Mouse (Mus musculus) liver, embryonic 15.5 days (tissue): Measurements from ENCODE around the gene Pim3. TPM values are rescaled to one million over a fixed set of nuclear protein-coding genes. Genes with fewer than 3 reads are reported as not detected.
A peak's percentile ranks its signal among the peaks of the same experiment; 100 is the strongest.

Experiments
- ATAC-seq: fragments of 200-750 bp; cut with Nextera tagmentation; 2 replicates; pipeline ENCODE4 v1.8.0; 2017; ENCODE audit warnings: moderate number of reproducible peaks, mild to moderate bottlenecking, moderate library complexity; ENCODE audit not compliant: insufficient read depth
- H3K27ac ChIP-seq: fragments of 300-500 bp; sonication (generic); replicated peaks from 2 replicates; pipeline ENCODE4 v1.5.1; 2015; ENCODE audit warnings: mild to moderate bottlenecking, inconsistent platforms
- H3K27me3 ChIP-seq: fragments of 300-500 bp; sonication (generic); 2 replicates; pipeline ENCODE4 v1.6.1; 2015; ENCODE audit warnings: mild to moderate bottlenecking, inconsistent platforms
- H3K36me3 ChIP-seq: fragments of 300-500 bp; sonication (generic); replicated peaks from 2 replicates; pipeline ENCODE4 v1.6.1; 2015; ENCODE audit warnings: moderate library complexity, mild to moderate bottlenecking, inconsistent platforms
- H3K4me1 ChIP-seq: fragments of 300-500 bp; sonication (generic); replicated peaks from 2 replicates; pipeline ENCODE4 v1.6.1; 2015; ENCODE audit warnings: inconsistent platforms
- H3K4me2 ChIP-seq: fragments of 300-500 bp; sonication (generic); 2 replicates; pipeline ENCODE4 v1.6.1; 2015; ENCODE audit warnings: moderate library complexity, mild to moderate bottlenecking, inconsistent platforms
- H3K4me3 ChIP-seq: fragments of 300-500 bp; sonication (generic); replicated peaks from 2 replicates; pipeline ENCODE4 v1.5.1; 2015; ENCODE audit warnings: mild to moderate bottlenecking, inconsistent platforms
- H3K9ac ChIP-seq: fragments of 300-500 bp; sonication (generic); 2 replicates; pipeline ENCODE4 v1.6.1; 2015; ENCODE audit warnings: moderate library complexity, mild to moderate bottlenecking, inconsistent platforms
- H3K9me3 ChIP-seq: fragments of 300-500 bp; sonication (generic); replicated peaks from 2 replicates; pipeline ENCODE4 v1.6.1; 2016; ENCODE audit warnings: inconsistent platforms
- WGBS: fragments of 180-500 bp; shearing (Covaris S2); methylation state at CpG from one replicate; pipeline ENCODE4 v1.1.7; 2015; ENCODE audit warnings: mixed read lengths; ENCODE audit not compliant: insufficient replicate concordance; 5-methylcytosine and 5-hydroxymethylcytosine counted together
- polyA plus RNA-seq: library from polyadenylated mRNA; unstranded; fragments of >200 nt; fragmentation: Nextera tagmentation; extraction: Ambion mirVana; gene quantifications from 2 replicates; pipeline ENCODE4 v1.2.1, GENCODE M21; 2015

The Pim3 gene
- polyA plus RNA-seq, 1 experiment from 2014 or later = 22.0 TPM

GRCm38 (mm10) chr15:88859206-88859970, 2.6 kb upstream of the Pim3 start:
- 67% methylated on average over 8 of the region's 8 CpGs for WGBS
- Histone ChIP-seq H3K4me1 (peaks cover 40% of the 10 kb centered on the region), H3K27me3 (0 out of 2 replicates have a peak, but pooled peaks cover 8% of the 10 kb centered on the region), H3K9me3 (no peaks in the 10 kb centered on the region), H3K27ac (no peak overlapping the region), H3K36me3 (peaks cover 3% of the 10 kb centered on the region), H3K4me2 (no peak overlapping the region), H3K4me3 (no peak overlapping the region), H3K9ac (no peak overlapping the region)
- ATAC-seq = no peak

GRCm38 (mm10) chr15:88860781-88861180, 1.2 kb upstream of the Pim3 start:
- Histone ChIP-seq H3K9me3 (no peaks in the 10 kb centered on the region), H3K4me1 (peaks cover 48% of the 10 kb centered on the region), H3K27me3 (0 out of 2 replicates have a peak, but pooled peaks cover 8% of the 10 kb centered on the region), H3K9ac (no peak overlapping the region), H3K36me3 (peaks cover 15% of the 10 kb centered on the region), H3K4me2 (no peak overlapping the region), H3K27ac (no peak overlapping the region), H3K4me3 (no peak overlapping the region)
- ATAC-seq = no peak
- WGBS = 68% methylated on average over 3 of the region's 3 CpGs

- no peak for ATAC-seq
- Histone ChIP-seq H3K9ac (peak overlapping the region; percentile 68), H3K27ac (peak overlapping the region; percentile 84), H3K4me1 (peaks cover 67% of the 10 kb centered on the region), H3K27me3 (0 out of 2 replicates have a peak, but pooled peaks cover 8% of the 10 kb centered on the region), H3K9me3 (no peaks in the 10 kb centered on the region), H3K4me3 (peak overlapping the region; percentile 69), H3K4me2 (peak overlapping the region; percentile 91), H3K36me3 (peaks cover 15% of the 10 kb centered on the region)
- whole genome bisulfite sequencing = under 1% methylated on average over 89 of the region's 98 CpGs
These were observed 1.1 kb downstream of the Pim3 start for GRCm38 (mm10) chr15:88862881-88863694.

GRCm38 (mm10) chr15:88863695-88864231, 1.8 kb downstream of the Pim3 start:
- WGBS = 2% methylated on average over 39 of the region's 39 CpGs
- Histone ChIP-seq H3K4me1 (peaks cover 67% of the 10 kb centered on the region), H3K27ac (peak overlapping the region; percentile 84), H3K36me3 (peaks cover 15% of the 10 kb centered on the region), H3K4me2 (peak overlapping the region; percentile 91), H3K9me3 (no peaks in the 10 kb centered on the region), H3K4me3 (peak overlapping the region; percentile 69), H3K9ac (peak overlapping the region; percentile 68), H3K27me3 (0 out of 2 replicates have a peak, but pooled peaks cover 8% of the 10 kb centered on the region)
- ATAC-seq = peak; percentile 32

GRCm38 (mm10) chr15:88864270-88865030, 2.5 kb downstream of the Pim3 start:
- H3K4me2 ChIP-seq = peak overlapping the region; percentile 91
- 0 out of 2 replicates have a peak, but pooled peaks cover 8% of the 10 kb centered on the region for H3K27me3 ChIP-seq
- H3K27ac ChIP-seq = peak overlapping the region; percentile 84
- H3K4me1 ChIP-seq = peaks cover 67% of the 10 kb centered on the region
- peaks cover 15% of the 10 kb centered on the region for H3K36me3 ChIP-seq
- H3K4me3 ChIP-seq = peak overlapping the region; percentile 69
- WGBS = 65% methylated on average over 22 of the region's 22 CpGs
- peak overlapping the region; percentile 68; the same call in 1 of the 2 replicates for H3K9ac ChIP-seq
- no peaks in the 10 kb centered on the region for H3K9me3 ChIP-seq
- no peak for ATAC-seq

- no peak overlapping the region; the same call in 1 of the 2 replicates for H3K9ac ChIP-seq
- H3K27ac ChIP-seq = peak overlapping the region; percentile 84
- H3K9me3 ChIP-seq = no peaks in the 10 kb centered on the region
- WGBS = 80% methylated on average over 14 of the region's 14 CpGs
- peaks cover 15% of the 10 kb centered on the region for H3K36me3 ChIP-seq
- H3K27me3 ChIP-seq = 0 out of 2 replicates have a peak, but pooled peaks cover 8% of the 10 kb centered on the region
- peak overlapping the region; percentile 91 for H3K4me2 ChIP-seq
- ATAC-seq = no peak
- H3K4me3 ChIP-seq = peak overlapping the region; percentile 69; the same call in 1 of the 2 replicates
- peaks cover 69% of the 10 kb centered on the region for H3K4me1 ChIP-seq
These were observed 3.1 kb downstream of the Pim3 start for GRCm38 (mm10) chr15:88865061-88865460.

- Histone ChIP-seq H3K36me3 (peaks cover 15% of the 10 kb centered on the region), H3K4me1 (peaks cover 69% of the 10 kb centered on the region), H3K9me3 (no peaks in the 10 kb centered on the region), H3K9ac (no peak overlapping the region), H3K4me2 (no peak overlapping the region), H3K27me3 (0 out of 2 replicates have a peak, but pooled peaks cover 8% of the 10 kb centered on the region), H3K4me3 (no peak overlapping the region), H3K27ac (no peak overlapping the region)
- ATAC-seq = no peak
- WGBS = 60% methylated on average over 4 of the region's 4 CpGs
These were observed 4.1 kb downstream of the Pim3 start for GRCm38 (mm10) chr15:88865888-88866695.

- H3K9ac ChIP-seq = no peak overlapping the region
- H3K9me3 ChIP-seq = no peaks in the 10 kb centered on the region
- H3K36me3 ChIP-seq = peaks cover 15% of the 10 kb centered on the region
- WGBS = 46% methylated on average over 7 of the region's 7 CpGs
- peaks cover 60% of the 10 kb centered on the region for H3K4me1 ChIP-seq
- H3K4me3 ChIP-seq = no peak overlapping the region
- H3K4me2 ChIP-seq = no peak overlapping the region
- 0 out of 2 replicates have a peak, but pooled peaks cover 8% of the 10 kb centered on the region for H3K27me3 ChIP-seq
- no peak for ATAC-seq
- H3K27ac ChIP-seq = peak overlapping the region; percentile 74
These were observed 5.0 kb downstream of the Pim3 start for GRCm38 (mm10) chr15:88866934-88867356.

GRCm38 (mm10) chr15:88867368-88868023, 5.5 kb downstream of the Pim3 start:
- WGBS = 29% methylated on average over 5 of the region's 5 CpGs
- Histone ChIP-seq H3K4me1 (peaks cover 55% of the 10 kb centered on the region), H3K27ac (peak overlapping the region; percentile 74), H3K4me2 (no peak overlapping the region), H3K9me3 (no peaks in the 10 kb centered on the region), H3K36me3 (peaks cover 15% of the 10 kb centered on the region), H3K9ac (no peak overlapping the region), H3K4me3 (no peak overlapping the region), H3K27me3 (0 out of 2 replicates have a peak, but pooled peaks cover 8% of the 10 kb centered on the region)
- ATAC-seq = peak; percentile 3; the same call in 1 of the 2 replicates
